Mouse (Mus musculus): ENCODE data around the gene Saxo1.

Gene Saxo1

GRCm38 (mm10) chr4:86422586-86422985 is 135.5 kb downstream of the Saxo1 start:
- DNase-seq (ENCODE audit: low spot score in 2 of 2), result no peak

DNA sequence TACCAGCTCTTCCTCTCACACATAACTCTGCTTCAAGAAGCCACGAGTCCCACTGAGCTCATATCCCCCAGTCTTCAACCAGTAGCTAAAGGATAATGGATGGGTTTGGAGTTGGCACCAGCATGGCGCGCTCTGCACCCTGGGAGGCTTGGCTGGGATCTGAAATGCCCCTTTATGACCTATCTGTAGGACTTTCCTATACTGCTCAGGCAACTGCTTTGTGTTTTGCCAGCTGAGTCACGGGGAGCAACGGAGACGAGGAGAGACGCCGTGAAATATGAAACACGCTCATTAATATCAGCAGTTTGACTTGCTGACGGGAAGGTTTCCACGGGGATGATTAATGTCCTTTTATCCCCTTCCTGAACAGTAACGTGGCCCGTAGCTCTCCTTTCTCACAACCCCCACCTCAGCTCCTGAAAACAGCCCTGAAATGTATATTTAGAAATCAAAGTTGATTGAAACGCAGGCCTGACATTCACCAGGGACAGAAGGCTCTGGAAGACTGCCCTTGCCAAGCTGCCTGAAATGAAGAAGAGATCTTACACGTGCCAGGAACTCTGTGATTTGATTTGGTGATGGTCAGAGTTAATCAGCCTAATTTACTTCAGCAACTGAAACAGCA is 141.6 kb downstream of the Saxo1 start:
- no peak for DNase-seq (ENCODE audit: low spot score in 2 of 2)

DNA sequence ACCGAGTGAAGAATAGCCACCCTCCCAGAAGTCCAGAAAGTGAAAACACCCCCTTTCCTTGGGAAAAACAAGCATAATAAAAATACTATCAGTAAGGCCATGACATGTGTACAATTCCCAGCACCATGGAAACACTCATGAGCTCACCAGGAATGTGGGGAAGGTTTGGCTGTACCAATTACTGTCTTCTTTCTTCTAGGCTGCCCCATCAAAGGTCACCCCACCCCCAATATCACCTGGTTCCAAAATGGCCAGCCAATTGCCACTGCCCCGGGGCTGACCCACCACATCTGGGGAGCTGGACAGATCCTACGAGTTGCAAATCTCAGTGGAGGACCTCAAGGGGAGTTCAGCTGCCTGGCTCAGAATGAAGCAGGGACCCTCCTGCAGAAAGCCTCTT is 144.7 kb downstream of the Saxo1 start:
- no peak for DNase-seq (ENCODE audit: low spot score in 2 of 2)

DNA sequence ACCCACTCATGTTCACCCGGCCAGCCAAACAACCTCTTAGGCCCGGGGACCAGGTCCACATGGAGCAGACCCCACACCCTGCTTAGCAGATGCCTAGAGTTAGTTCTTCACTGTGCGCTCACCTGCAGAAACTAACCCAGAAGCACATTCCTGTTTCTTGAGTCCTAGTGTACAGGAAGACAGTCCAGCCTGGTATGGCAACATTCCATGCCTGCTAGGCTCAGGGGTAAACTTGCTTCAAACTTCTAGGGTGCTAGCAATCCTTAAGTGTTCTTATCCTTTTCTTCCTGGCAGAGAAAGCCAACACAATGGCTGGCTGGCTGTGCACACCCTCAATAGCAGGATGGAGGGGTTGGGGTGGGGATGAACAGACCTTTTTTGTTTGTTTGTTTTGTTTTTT is 147.2 kb downstream of the Saxo1 start:
- DNase-seq (ENCODE audit: low spot score in 2 of 2), result no peak

GRCm38 (mm10) chr4:86408421-86408820 is 149.7 kb downstream of the Saxo1 start:
- DNase-seq (ENCODE audit: low spot score in 2 of 2), result no peak

- no peak for DNase-seq (ENCODE audit: low spot score in 2 of 2)
Measured at GRCm38 (mm10) chr4:86407200-86407527, 151.0 kb downstream of the Saxo1 start.

GRCm38 (mm10) chr4:86406501-86407199 is 151.5 kb downstream of the Saxo1 start:
- no peak for DNase-seq (ENCODE audit: low spot score in 2 of 2)

GRCm38 (mm10) chr4:86401116-86401515 is 157.0 kb downstream of the Saxo1 start:
- no peak for DNase-seq (ENCODE audit: low spot score in 2 of 2)

DNA sequence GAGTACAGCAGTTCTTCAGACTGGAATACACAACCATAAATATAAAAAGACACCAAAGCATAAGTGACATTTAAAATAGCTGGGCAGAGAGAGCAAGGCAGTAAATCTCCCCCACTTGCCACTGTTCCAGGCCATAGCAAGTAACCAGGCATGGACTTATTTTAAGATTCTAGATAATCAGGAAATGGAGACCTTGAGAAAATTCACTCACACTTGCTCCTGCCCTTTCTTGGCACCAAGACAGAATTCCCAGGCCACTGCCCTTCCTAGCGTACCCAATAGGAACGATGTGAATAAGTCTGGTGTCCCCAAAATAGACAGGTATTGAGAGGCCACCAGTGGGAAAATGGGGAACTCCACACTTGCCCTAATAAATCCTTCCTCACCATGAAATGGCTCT is 160.7 kb downstream of the Saxo1 start:
- no peak for DNase-seq (ENCODE audit: low spot score in 2 of 2)

DNA sequence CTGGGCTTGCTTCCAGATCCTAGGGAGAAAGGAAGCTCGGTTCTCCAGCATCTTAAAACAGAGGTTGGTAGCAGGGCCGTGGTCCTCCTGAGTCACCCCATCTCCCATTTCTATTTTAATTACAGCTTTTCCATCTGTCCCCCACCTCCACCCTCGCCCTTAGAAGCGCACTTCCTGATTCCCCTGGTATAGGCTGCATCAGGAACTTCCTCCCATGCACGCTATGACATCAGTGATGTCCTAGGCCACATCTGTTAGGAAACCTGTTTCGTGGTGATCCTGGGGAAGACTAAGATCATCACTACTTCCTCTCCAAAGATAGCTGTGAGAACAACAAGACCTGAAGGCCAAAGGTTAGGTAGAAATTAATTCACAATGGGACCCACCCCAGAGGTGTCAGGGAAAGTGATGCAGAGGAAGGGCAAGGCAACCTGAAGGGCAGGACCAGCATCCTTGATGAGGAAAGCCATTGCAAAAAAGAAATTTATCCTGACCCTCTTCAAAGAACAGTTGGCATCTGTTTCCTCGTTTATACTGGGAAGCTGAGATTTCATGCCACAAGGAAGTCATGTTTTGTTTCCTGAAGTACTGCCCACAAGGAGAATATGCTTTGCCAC is 161.3 kb downstream of the Saxo1 start:
- DNase-seq (ENCODE audit: low spot score in 2 of 2), result no peak

GRCm38 (mm10) chr4:86395636-86396035 is 162.5 kb downstream of the Saxo1 start:
- no peak for DNase-seq (ENCODE audit: low spot score in 2 of 2)
